Mouse (Mus musculus): ENCODE results near the gene Nacc2. TPM values are rescaled to one million over a fixed set of nuclear protein-coding genes. Genes with fewer than 3 reads are reported as not detected.

Gene Nacc2
- polyA plus RNA-seq, 1 experiment = 51.2 TPM

- Histone ChIP-seq H3K27me3 (ENCODE audit: control insufficient read depth, insufficient read depth, low read length) (no peaks in the 10 kb centered on the region), H3K4me1 (ENCODE audit: control insufficient read depth, insufficient read depth, insufficient read length, low read length) (no peaks in the 10 kb centered on the region), H3K36me3 (ENCODE audit: control insufficient read depth, insufficient read depth, low read length) (no peaks in the 10 kb centered on the region), H3K27ac (ENCODE audit: insufficient read depth, low read depth, low read length) (no peak overlapping the region), H3K4me3 (ENCODE audit: low read depth, low read length) (no peak overlapping the region)
- 37% methylated on average over 3 of the region's 3 CpGs for WGBS
- no peak for TF ChIP-seq CTCF (IDR thresholded peaks at IDR 0.05; ENCODE audit: extremely low read depth, insufficient read length, insufficient replicate concordance, low read depth, low read length)
- TF ChIP-seq POLR2A (IDR thresholded peaks at IDR 0.05; ENCODE audit: low read depth, low read length) = no peak
Observed at GRCm38 (mm10) chr2:26155737-26156136, 32.7 kb upstream of the Nacc2 start.

GRCm38 (mm10) chr2:26154586-26154985, 31.6 kb upstream of the Nacc2 start:
- no peak overlapping the region for H3K4me3 ChIP-seq (ENCODE audit: low read depth, low read length)
- no peak for TF ChIP-seq CTCF (IDR thresholded peaks at IDR 0.05; ENCODE audit: extremely low read depth, insufficient read length, insufficient replicate concordance, low read depth, low read length)
- TF ChIP-seq POLR2A (IDR thresholded peaks at IDR 0.05; ENCODE audit: low read depth, low read length) = no peak
- no peaks in the 10 kb centered on the region for H3K36me3 ChIP-seq (ENCODE audit: control insufficient read depth, insufficient read depth, low read length)
- WGBS = 58% methylated on average over 5 of the region's 5 CpGs
- no peak overlapping the region for H3K27ac ChIP-seq (ENCODE audit: insufficient read depth, low read depth, low read length)
- H3K4me1 ChIP-seq (ENCODE audit: control insufficient read depth, insufficient read depth, insufficient read length, low read length) = no peaks in the 10 kb centered on the region
- no peaks in the 10 kb centered on the region for H3K27me3 ChIP-seq (ENCODE audit: control insufficient read depth, insufficient read depth, low read length)

GRCm38 (mm10) chr2:26153909-26154340, 30.9 kb upstream of the Nacc2 start:
- 22% methylated on average over 4 of the region's 4 CpGs for WGBS
- H3K27ac ChIP-seq (ENCODE audit: insufficient read depth, low read depth, low read length) = no peak overlapping the region
- no peaks in the 10 kb centered on the region for H3K36me3 ChIP-seq (ENCODE audit: control insufficient read depth, insufficient read depth, low read length)
- TF ChIP-seq CTCF (IDR thresholded peaks at IDR 0.05; ENCODE audit: extremely low read depth, insufficient read length, insufficient replicate concordance, low read depth, low read length) (peak; percentile 54; the same call in 1 of the 2 replicates), POLR2A (IDR thresholded peaks at IDR 0.05; ENCODE audit: low read depth, low read length) (no peak)
- no peaks in the 10 kb centered on the region for H3K4me1 ChIP-seq (ENCODE audit: control insufficient read depth, insufficient read depth, insufficient read length, low read length)
- no peak overlapping the region for H3K4me3 ChIP-seq (ENCODE audit: low read depth, low read length)
- no peaks in the 10 kb centered on the region for H3K27me3 ChIP-seq (ENCODE audit: control insufficient read depth, insufficient read depth, low read length)

DNA sequence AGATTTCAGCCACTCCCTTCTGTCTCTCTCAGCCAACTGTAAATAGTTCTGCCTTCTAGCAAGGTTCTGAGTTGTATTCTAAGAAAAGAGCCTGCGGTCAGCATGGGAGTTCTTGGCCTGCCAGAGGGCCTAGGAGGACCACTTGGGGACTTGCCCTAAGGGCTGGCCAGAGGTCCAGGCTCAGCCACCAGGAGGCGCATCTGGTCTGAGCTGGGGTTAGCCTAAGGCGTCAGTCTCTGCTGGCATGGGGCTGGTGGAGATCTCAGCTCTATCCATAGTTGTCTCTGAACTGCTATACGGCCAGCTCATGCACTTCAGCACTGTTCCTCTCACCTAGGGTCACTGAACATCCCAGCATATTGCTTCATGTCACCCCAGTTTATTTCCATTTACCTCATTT, 30.3 kb upstream of the Nacc2 start:
- Histone ChIP-seq H3K36me3 (ENCODE audit: control insufficient read depth, insufficient read depth, low read length) (no peaks in the 10 kb centered on the region), H3K27me3 (ENCODE audit: control insufficient read depth, insufficient read depth, low read length) (no peaks in the 10 kb centered on the region), H3K4me1 (ENCODE audit: control insufficient read depth, insufficient read depth, insufficient read length, low read length) (no peaks in the 10 kb centered on the region), H3K27ac (ENCODE audit: insufficient read depth, low read depth, low read length) (no peak overlapping the region), H3K4me3 (ENCODE audit: low read depth, low read length) (no peak overlapping the region)
- TF ChIP-seq POLR2A (IDR thresholded peaks at IDR 0.05; ENCODE audit: low read depth, low read length) (no peak), CTCF (IDR thresholded peaks at IDR 0.05; ENCODE audit: extremely low read depth, insufficient read length, insufficient replicate concordance, low read depth, low read length) (peak; percentile 60; the same call in 1 of the 2 replicates)
- WGBS = 33% methylated on average over 4 of the region's 4 CpGs

- TF ChIP-seq CTCF (IDR thresholded peaks at IDR 0.05; ENCODE audit: extremely low read depth, insufficient read length, insufficient replicate concordance, low read depth, low read length) = no peak
- TF ChIP-seq POLR2A (IDR thresholded peaks at IDR 0.05; ENCODE audit: low read depth, low read length) = no peak
- Histone ChIP-seq H3K36me3 (ENCODE audit: control insufficient read depth, insufficient read depth, low read length) (no peaks in the 10 kb centered on the region), H3K4me1 (ENCODE audit: control insufficient read depth, insufficient read depth, insufficient read length, low read length) (peaks cover 6% of the 10 kb centered on the region; the same call in 1 of the 2 replicates), H3K27ac (ENCODE audit: insufficient read depth, low read depth, low read length) (no peak overlapping the region), H3K4me3 (ENCODE audit: low read depth, low read length) (no peak overlapping the region), H3K27me3 (ENCODE audit: control insufficient read depth, insufficient read depth, low read length) (no peaks in the 10 kb centered on the region)
- 67% methylated on average over 7 of the region's 7 CpGs for WGBS
Observed at GRCm38 (mm10) chr2:26147706-26148370, 24.8 kb upstream of the Nacc2 start.

DNA sequence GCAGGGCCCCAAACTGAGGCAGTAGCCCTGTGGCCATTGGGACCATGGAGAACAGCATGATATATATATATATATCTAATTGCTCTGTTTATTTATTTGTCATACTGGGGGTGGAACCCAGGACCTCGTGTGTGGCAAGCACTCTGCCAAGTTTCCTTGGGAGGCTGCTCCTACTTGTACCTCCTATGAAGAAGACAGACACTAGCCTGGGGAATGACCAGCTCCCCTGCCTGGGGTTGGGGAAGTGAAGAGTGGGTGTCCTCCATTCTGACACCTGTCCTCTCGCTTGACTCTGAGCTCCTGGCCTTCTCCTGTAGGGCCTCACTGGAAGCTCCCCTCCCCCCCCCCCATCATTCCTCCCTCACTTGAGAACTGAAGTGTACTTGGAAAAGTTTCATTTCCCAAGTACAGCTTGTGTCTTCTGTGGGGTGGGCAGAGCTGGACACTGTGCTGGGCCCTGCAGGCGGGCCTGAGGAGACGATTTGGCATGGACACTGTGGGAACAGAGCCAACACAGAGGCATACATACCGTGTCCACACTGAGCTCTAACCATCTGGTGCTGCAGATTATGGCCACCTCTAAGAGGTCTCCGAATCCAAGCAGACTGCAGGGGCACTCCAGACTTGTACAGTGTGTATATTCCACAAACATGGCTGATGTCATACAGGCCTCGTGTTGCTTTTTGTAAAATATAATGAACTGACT, 23.5 kb upstream of the Nacc2 start:
- Histone ChIP-seq H3K4me3 (ENCODE audit: low read depth, low read length) (no peak overlapping the region), H3K27ac (ENCODE audit: insufficient read depth, low read depth, low read length) (no peak overlapping the region; the same call in 1 of the 2 replicates), H3K4me1 (ENCODE audit: control insufficient read depth, insufficient read depth, insufficient read length, low read length) (peaks cover 6% of the 10 kb centered on the region; the same call in 1 of the 2 replicates), H3K36me3 (ENCODE audit: control insufficient read depth, insufficient read depth, low read length) (no peaks in the 10 kb centered on the region), H3K27me3 (ENCODE audit: control insufficient read depth, insufficient read depth, low read length) (no peaks in the 10 kb centered on the region)
- TF ChIP-seq POLR2A (IDR thresholded peaks at IDR 0.05; ENCODE audit: low read depth, low read length) = no peak
- TF ChIP-seq CTCF (IDR thresholded peaks at IDR 0.05; ENCODE audit: extremely low read depth, insufficient read length, insufficient replicate concordance, low read depth, low read length) = no peak
- 53% methylated on average over 7 of the region's 7 CpGs for WGBS

DNA sequence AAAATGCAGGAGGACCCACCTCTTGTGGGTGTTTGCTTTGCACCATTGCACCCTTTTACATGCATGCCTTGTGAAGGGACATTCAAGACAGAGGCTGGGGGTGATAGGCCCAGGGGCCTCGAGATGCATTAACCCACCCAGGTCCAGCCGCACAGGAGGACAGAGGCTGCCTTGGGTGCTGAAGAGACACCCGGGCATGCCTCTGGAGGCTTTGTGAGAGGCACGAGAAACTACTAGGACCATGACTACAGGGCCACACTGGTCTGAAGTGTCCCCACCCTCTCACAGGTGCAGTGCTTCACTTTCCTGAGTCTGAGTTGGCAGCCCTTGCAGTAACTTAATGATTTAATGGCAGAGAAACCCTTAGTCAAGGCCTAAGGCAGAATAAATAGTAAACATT, 22.1 kb upstream of the Nacc2 start:
- WGBS = 79% methylated on average over 4 of the region's 4 CpGs
- H3K27ac ChIP-seq (ENCODE audit: insufficient read depth, low read depth, low read length) = no peak overlapping the region

More for the DNA sequence above, 22.1 kb upstream of the Nacc2 start:
- no peak overlapping the region for H3K4me3 ChIP-seq (ENCODE audit: low read depth, low read length)
- H3K4me1 ChIP-seq (ENCODE audit: control insufficient read depth, insufficient read depth, insufficient read length, low read length) = peaks cover 6% of the 10 kb centered on the region; the same call in 1 of the 2 replicates
- no peaks in the 10 kb centered on the region for H3K27me3 ChIP-seq (ENCODE audit: control insufficient read depth, insufficient read depth, low read length)
- TF ChIP-seq POLR2A (IDR thresholded peaks at IDR 0.05; ENCODE audit: low read depth, low read length) (no peak), CTCF (IDR thresholded peaks at IDR 0.05; ENCODE audit: extremely low read depth, insufficient read length, insufficient replicate concordance, low read depth, low read length) (no peak)
- no peaks in the 10 kb centered on the region for H3K36me3 ChIP-seq (ENCODE audit: control insufficient read depth, insufficient read depth, low read length)

Measured in small intestine, adult 2 months (tissue).